Mouse (Mus musculus) testis, adult 2 months (tissue): ENCODE data around the gene Nptx1.

Experiments used
- CTCF ChIP-seq: fragments of 200-500 bp; IDR thresholded peaks from 2 replicates; pipeline ENCODE4 v1.5.1; 2012; ENCODE audit warnings: low read depth, mild to moderate bottlenecking, inconsistent platforms, low read length, moderate library complexity; ENCODE audit not compliant: control insufficient read depth, insufficient read depth, insufficient replicate concordance
- POLR2A ChIP-seq: fragments of 200-500 bp; IDR thresholded peaks from 2 replicates; pipeline ENCODE4 v1.6.1; 2012; ENCODE audit warnings: low read depth, mild to moderate bottlenecking, inconsistent platforms, low read length, moderate library complexity; ENCODE audit not compliant: control insufficient read depth

- TF ChIP-seq CTCF: no peak
- no peak for TF ChIP-seq POLR2A
These were observed 3.9 kb upstream of the Nptx1 start for GRCm38 (mm10) chr11:119551468-119551867.
